ENCODE assay signal across 10 mouse cellular contexts in genomic region chr7:46348813-46349212, GRCm38 (mm10). TPM values are rescaled to one million over a fixed set of nuclear protein-coding genes. Genes with fewer than 3 reads are reported as not detected.
DNase-seq lines count a peak whose midpoint lies in the region; ATAC-seq and TF ChIP-seq lines count a peak whose summit lies in the region.
"Had no signal": no experiment of that assay in that cellular context is flagged by ENCODE, and none has a peak within 500 bp of the region (broad histone marks: within the 10 kb centered on the region; RNA-seq: fewer than 3 reads in every experiment).

No protein-coding gene starts in this region.

- TF ChIP-seq CTCF in midbrain, postnatal 0 days (IDR thresholded peaks at IDR 0.05): no peak

- no peak overlapping the region for H3K27ac ChIP-seq in embryonic facial prominence, embryonic 11.5 days (replicated peaks; ENCODE audit: low read depth, low read length)
- H3K27ac ChIP-seq in hindbrain, embryonic 13.5 days: no peak overlapping the region
- no peak overlapping the region for H3K27ac ChIP-seq in midbrain, postnatal 0 days (ENCODE audit: low read depth, low read length)

- no peak overlapping the region for H3K9ac ChIP-seq in embryonic facial prominence, embryonic 11.5 days (replicated peaks; ENCODE audit: low read length)
- peak overlapping the region; percentile 71 for H3K9ac ChIP-seq in hindbrain, embryonic 13.5 days
- peak overlapping the region; percentile 46 for H3K9ac ChIP-seq in midbrain, postnatal 0 days (replicated peaks; ENCODE audit: low read length, poor library complexity, severe bottlenecking)

- no peaks in the 10 kb centered on the region for H3K9me3 ChIP-seq in embryonic facial prominence, embryonic 11.5 days (replicated peaks; ENCODE audit: control insufficient read depth, low read length)
- H3K9me3 ChIP-seq in hindbrain, embryonic 13.5 days: no peaks in the 10 kb centered on the region
- no peaks in the 10 kb centered on the region for H3K9me3 ChIP-seq in midbrain, postnatal 0 days (ENCODE audit: low read length)

- no peaks in the 10 kb centered on the region for H3K4me1 ChIP-seq in embryonic facial prominence, embryonic 11.5 days (ENCODE audit: control insufficient read depth, insufficient read depth, low read length)
- H3K4me1 ChIP-seq in hindbrain, embryonic 13.5 days (replicated peaks): peaks cover 6% of the 10 kb centered on the region
- H3K4me1 ChIP-seq in midbrain, postnatal 0 days (ENCODE audit: insufficient read depth, low read length): peaks cover 4% of the 10 kb centered on the region; the same call in 1 of the 2 replicates

- ATAC-seq in embryonic facial prominence, embryonic 11.5 days (replicated peaks; ENCODE audit: insufficient number of reproducible peaks, low FRiP score, low TSS enrichment, low read depth): no peak; the same call in 1 of the 2 replicates
- ATAC-seq in hindbrain, embryonic 13.5 days (ENCODE audit: low FRiP score): no peak
- ATAC-seq in midbrain, postnatal 0 days (ENCODE audit: low FRiP score): peak; percentile 47; the same call in 1 of the 2 replicates

- peak; percentile 10 for DNase-seq in R1 (ENCODE audit: low read depth, low spot score)
- DNase-seq in embryonic facial prominence, embryonic 11.5 days (ENCODE audit: low spot score): no peak
- no peak for DNase-seq in midbrain, postnatal 0 days (ENCODE audit: low spot score)
- no peak for DNase-seq in adrenal gland, adult 18-20 months (ENCODE audit: low spot score in 2 of 2)
- DNase-seq in cerebellum, adult 11 months: no peak
- DNase-seq in cerebellum, postnatal 14 days: no peak

- H3K36me3 ChIP-seq in embryonic facial prominence, embryonic 11.5 days (replicated peaks; ENCODE audit: control insufficient read depth, insufficient read depth, low read depth, low read length): no peaks in the 10 kb centered on the region
- H3K36me3 ChIP-seq in hindbrain, embryonic 13.5 days: no peaks in the 10 kb centered on the region
- no peaks in the 10 kb centered on the region for H3K36me3 ChIP-seq in midbrain, postnatal 0 days (ENCODE audit: insufficient read depth, low read length)

- H3K27me3 ChIP-seq in embryonic facial prominence, embryonic 11.5 days (ENCODE audit: control insufficient read depth, insufficient read depth, low read length): peaks cover 27% of the 10 kb centered on the region
- H3K27me3 ChIP-seq in hindbrain, embryonic 13.5 days: peaks cover 57% of the 10 kb centered on the region
- peaks cover 5% of the 10 kb centered on the region; the same call in 1 of the 2 replicates for H3K27me3 ChIP-seq in midbrain, postnatal 0 days (ENCODE audit: insufficient read depth, low read length)

- WGBS in embryonic facial prominence, embryonic 11.5 days: under 1% methylated on average over 36 of the region's 36 CpGs
- WGBS in hindbrain, embryonic 13.5 days: 2% methylated on average over 36 of the region's 36 CpGs
- whole genome bisulfite sequencing in midbrain, postnatal 0 days: 2% methylated on average over 25 of the region's 36 CpGs

- H3K4me2 ChIP-seq in embryonic facial prominence, embryonic 11.5 days (ENCODE audit: low read depth, low read length): peak overlapping the region; percentile 17; the same call in 1 of the 2 replicates
- peak overlapping the region; percentile 55 for H3K4me2 ChIP-seq in hindbrain, embryonic 13.5 days
- peak overlapping the region; percentile 54 for H3K4me2 ChIP-seq in midbrain, postnatal 0 days (ENCODE audit: low read depth, low read length, poor library complexity, severe bottlenecking)

- no peak overlapping the region for H3K4me3 ChIP-seq in embryonic facial prominence, embryonic 11.5 days (ENCODE audit: low read depth, low read length)
- peak overlapping the region; percentile 30 for H3K4me3 ChIP-seq in hindbrain, embryonic 13.5 days
- peak overlapping the region; percentile 24; the same call in 1 of the 2 replicates for H3K4me3 ChIP-seq in midbrain, postnatal 0 days (ENCODE audit: low read depth, low read length)

RNA-seq across cellular contexts. Expression of gene Myod1, which starts 27.5 kb away (rescaled TPM):
- 7.8 and 8.1 TPM in 2 replicates for polyA plus RNA-seq in embryonic facial prominence, embryonic 11.5 days (2014; fragmentation: Nextera tagmentation; extraction: Ambion mirVana)
- polyA plus RNA-seq in hindbrain, embryonic 13.5 days (2015; fragmentation: Nextera tagmentation; extraction: Ambion mirVana): 0.94 and 1.4 TPM in 2 replicates
- 2.8 TPM in 1 of 2 replicates, not detected in the other for total RNA-seq in midbrain, postnatal 0 days (2014; rRNA removed)
- polyA plus RNA-seq in midbrain, postnatal 0 days (2015; fragmentation: Nextera tagmentation; extraction: Ambion mirVana): 0.11 and 0.52 TPM in 2 replicates
- not detected for total RNA-seq in adrenal gland, adult 18-20 months (2021)
- total RNA-seq: liver, adult 2 months had no signal
- polyA plus RNA-seq: heart, postnatal 0 days; large intestine, adult 2 months; liver, adult 2 months had no signal

RNA-seq across cellular contexts. Expression of gene Kcnc1, which starts 47.5 kb away (rescaled TPM):
- 0.55 and 1.3 TPM in 2 replicates for polyA plus RNA-seq in embryonic facial prominence, embryonic 11.5 days (2014; fragmentation: Nextera tagmentation; extraction: Ambion mirVana)
- 9.6 and 9.7 TPM in 2 replicates for polyA plus RNA-seq in hindbrain, embryonic 13.5 days (2015; fragmentation: Nextera tagmentation; extraction: Ambion mirVana)
- total RNA-seq in midbrain, postnatal 0 days (2014; rRNA removed): 43.8 and 44.9 TPM in 2 replicates
- polyA plus RNA-seq in midbrain, postnatal 0 days (2015; fragmentation: Nextera tagmentation; extraction: Ambion mirVana): 24.0 and 26.5 TPM in 2 replicates
- under 1 TPM; 0.19 to 0.36 TPM for total RNA-seq in adrenal gland, adult 18-20 months (2021)
- polyA plus RNA-seq: heart, postnatal 0 days; liver, adult 2 months had no signal
